ENCODE assay signal across 11 mouse cellular contexts in genomic region chr4:124265527-124265926, GRCm38 (mm10).
DNase-seq lines count a peak whose midpoint lies in the region; TF ChIP-seq lines count a peak whose summit lies in the region.
"Had no signal": no experiment of that assay in that cellular context is flagged by ENCODE, and none has a peak within 500 bp of the region (broad histone marks: within the 10 kb centered on the region; RNA-seq: fewer than 3 reads in every experiment).

No protein-coding gene starts in this region.

- H3K27me3 ChIP-seq in ES-Bruce4 (ENCODE audit: control insufficient read depth, insufficient read depth, low read length, poor library complexity, severe bottlenecking): no peaks in the 10 kb centered on the region

- H3K27ac ChIP-seq in ES-Bruce4 (ENCODE audit: insufficient read depth, low read length): no peak overlapping the region
- H3K27ac ChIP-seq: heart, adult 2 months; hindbrain, embryonic 14.5 days had no signal

- no peak for TF ChIP-seq EP300 in ES-Bruce4 (IDR thresholded peaks at IDR 0.05; ENCODE audit: insufficient read depth, low read depth, low read length)

- H3K4me3 ChIP-seq in ES-Bruce4 (ENCODE audit: low read depth, low read length): peak overlapping the region; percentile 20; the same call in 1 of the 2 replicates
- H3K4me3 ChIP-seq: heart, adult 2 months had no signal

- H3K4me1 ChIP-seq in ES-Bruce4 (ENCODE audit: control insufficient read depth, insufficient read depth, low read length): no peaks in the 10 kb centered on the region

- no peak for TF ChIP-seq CTCF in ES-Bruce4 (IDR thresholded peaks at IDR 0.05; ENCODE audit: low read depth, low read length)

- TF ChIP-seq POLR2A in ES-Bruce4 (IDR thresholded peaks at IDR 0.05; ENCODE audit: insufficient read depth, low read length): no peak

- no peaks in the 10 kb centered on the region for H3K9me3 ChIP-seq in ES-Bruce4 (replicated peaks; ENCODE audit: control insufficient read depth, insufficient read depth, low read length, poor library complexity, severe bottlenecking)

- H3K36me3 ChIP-seq in ES-Bruce4 (ENCODE audit: control insufficient read depth, insufficient read depth, low read length, poor library complexity, severe bottlenecking): no peaks in the 10 kb centered on the region

- no peak overlapping the region for H3K9ac ChIP-seq in ES-Bruce4 (ENCODE audit: low read depth, poor library complexity, severe bottlenecking)
- H3K9ac ChIP-seq: hindbrain, embryonic 14.5 days had no signal

- peak; percentile 39 to 46 for DNase-seq in cerebellum, postnatal 14 days
- DNase-seq in cerebellum, adult 11-12 months: no peak
- DNase-seq in frontal cortex, postnatal 36 days (ENCODE audit: low spot score in 2 of 2): peak; percentile 57 to 66
- peak; percentile 10 for DNase-seq in left cerebral cortex, postnatal 4 days
- DNase-seq in neural tube, embryonic 10.5 days (ENCODE audit: extremely low spot score, low spot score): no peak
- no peak for DNase-seq in kidney, adult 18-20 months
- no peak for DNase-seq in yolk sac, embryonic 10.5 days (ENCODE audit: low spot score)
- DNase-seq: heart, adult 2 months; kidney, postnatal 10 days had no signal

- intact Hi-C loops in left cerebral cortex, postnatal 4 days (cut with DNase I): no loop called here

Comparison
In these comparisons a context has a peak if more than half of its experiments do, and no peak if none do; other contexts are left out.
1. DNase-seq: peak in cerebellum, postnatal 14 days (2 of 2), frontal cortex, postnatal 36 days (2 of 2) and left cerebral cortex, postnatal 4 days (single experiment); none in cerebellum, adult 11-12 months (single experiment), neural tube, embryonic 10.5 days (single experiment), kidney, adult 18-20 months (single experiment) and yolk sac, embryonic 10.5 days (single experiment).